11 mouse cellular contexts compared by ENCODE assay signal in genomic region chr10:77440841-77441755, GRCm38 (mm10). TPM values are rescaled to one million over a fixed set of nuclear protein-coding genes. Genes with fewer than 3 reads are reported as not detected.
DNase-seq lines count a peak whose midpoint lies in the region; ATAC-seq and TF ChIP-seq lines count a peak whose summit lies in the region.
"Had no signal": no experiment of that assay in that cellular context is flagged by ENCODE, and none has a peak within 500 bp of the region (broad histone marks: within the 10 kb centered on the region; RNA-seq: fewer than 3 reads in every experiment).

No protein-coding gene starts in this region.

- ATAC-seq in megakaryocyte, adult 5-6 weeks (ENCODE audit: poor library complexity, severe bottlenecking): no peak
- 0 out of 2 replicates have a peak, but pooled peaks have one; percentile 21 for ATAC-seq in kidney, postnatal 0 days (replicated peaks; ENCODE audit: low FRiP score, low read depth)
- ATAC-seq in stomach, embryonic 15.5 days (ENCODE audit: insufficient read depth, low FRiP score, low read depth): peak; percentile 47; the same call in 1 of the 2 replicates
- no peak for ATAC-seq in neural tube, embryonic 15.5 days (ENCODE audit: low FRiP score)

- no peaks in the 10 kb centered on the region for H3K27me3 ChIP-seq in megakaryocyte, embryonic 14.5 days (replicated peaks)
- no peaks in the 10 kb centered on the region for H3K27me3 ChIP-seq in kidney, postnatal 0 days (ENCODE audit: insufficient read depth, low read length)
- H3K27me3 ChIP-seq in stomach, embryonic 15.5 days (replicated peaks): no peaks in the 10 kb centered on the region
- no peaks in the 10 kb centered on the region for H3K27me3 ChIP-seq in neural tube, embryonic 15.5 days (replicated peaks)
- H3K27me3 ChIP-seq: hindbrain, embryonic 15.5 days had no signal

- peak; percentile 8; the same call in 1 of the 2 replicates for TF ChIP-seq CTCF in kidney, postnatal 0 days (IDR thresholded peaks at IDR 0.05; ENCODE audit: low read depth)

- peak overlapping the region; percentile 64 for H3K4me3 ChIP-seq in megakaryocyte, embryonic 14.5 days (replicated peaks)
- H3K4me3 ChIP-seq in kidney, postnatal 0 days (replicated peaks; ENCODE audit: low read depth, low read length): 0 out of 2 replicates have a peak overlapping the region, but pooled peaks have one; percentile 7
- H3K4me3 ChIP-seq in stomach, embryonic 15.5 days (replicated peaks): no peak overlapping the region
- H3K4me3 ChIP-seq in neural tube, embryonic 15.5 days (replicated peaks): no peak overlapping the region
- H3K4me3 ChIP-seq: hindbrain, embryonic 15.5 days had no signal

- no peaks in the 10 kb centered on the region for H3K36me3 ChIP-seq in megakaryocyte, embryonic 14.5 days (replicated peaks; ENCODE audit: low read length)
- no peaks in the 10 kb centered on the region for H3K36me3 ChIP-seq in kidney, postnatal 0 days (ENCODE audit: insufficient read depth, low read length)
- no peaks in the 10 kb centered on the region for H3K36me3 ChIP-seq in stomach, embryonic 15.5 days
- no peaks in the 10 kb centered on the region for H3K36me3 ChIP-seq in neural tube, embryonic 15.5 days
- H3K36me3 ChIP-seq: hindbrain, embryonic 15.5 days had no signal

- H3K4me1 ChIP-seq in megakaryocyte, embryonic 14.5 days: peaks cover 80% of the 10 kb centered on the region
- H3K4me1 ChIP-seq in kidney, postnatal 0 days (replicated peaks; ENCODE audit: insufficient read depth, low read length): 0 out of 2 replicates have a peak, but pooled peaks cover 4% of the 10 kb centered on the region
- H3K4me1 ChIP-seq in stomach, embryonic 15.5 days: peaks cover 11% of the 10 kb centered on the region
- no peaks in the 10 kb centered on the region for H3K4me1 ChIP-seq in neural tube, embryonic 15.5 days
- H3K4me1 ChIP-seq: hindbrain, embryonic 15.5 days had no signal

- H3K27ac ChIP-seq in kidney, postnatal 0 days: no peak overlapping the region
- 0 out of 2 replicates have a peak overlapping the region, but pooled peaks have one; percentile 6 for H3K27ac ChIP-seq in stomach, embryonic 15.5 days
- H3K27ac ChIP-seq in neural tube, embryonic 15.5 days (replicated peaks): no peak overlapping the region
- H3K27ac ChIP-seq: hindbrain, embryonic 15.5 days had no signal

- no peaks in the 10 kb centered on the region for H3K9me3 ChIP-seq in megakaryocyte, embryonic 14.5 days
- no peaks in the 10 kb centered on the region for H3K9me3 ChIP-seq in kidney, postnatal 0 days (replicated peaks; ENCODE audit: low read length)
- H3K9me3 ChIP-seq in stomach, embryonic 15.5 days: no peaks in the 10 kb centered on the region
- H3K9me3 ChIP-seq in neural tube, embryonic 15.5 days (replicated peaks): no peaks in the 10 kb centered on the region

- WGBS in kidney, postnatal 0 days: 22% methylated on average over 19 of the region's 19 CpGs
- 49% methylated on average over 19 of the region's 19 CpGs for WGBS in stomach, embryonic 15.5 days
- WGBS in neural tube, embryonic 15.5 days: 62% methylated on average over 19 of the region's 19 CpGs

- H3K4me2 ChIP-seq in kidney, postnatal 0 days (ENCODE audit: low read length): peak overlapping the region; percentile 41
- 0 out of 2 replicates have a peak overlapping the region, but pooled peaks have one; percentile 14 for H3K4me2 ChIP-seq in stomach, embryonic 15.5 days
- H3K4me2 ChIP-seq in neural tube, embryonic 15.5 days: no peak overlapping the region
- H3K4me2 ChIP-seq: hindbrain, embryonic 15.5 days had no signal

- H3K9ac ChIP-seq in kidney, postnatal 0 days (ENCODE audit: low read depth, low read length): no peak overlapping the region
- H3K9ac ChIP-seq in stomach, embryonic 15.5 days: no peak overlapping the region
- no peak overlapping the region for H3K9ac ChIP-seq in neural tube, embryonic 15.5 days (replicated peaks)
- H3K9ac ChIP-seq: hindbrain, embryonic 15.5 days had no signal

- peak; percentile 90 for DNase-seq in heart, adult 8-10 months (ENCODE audit: low spot score)
- DNase-seq in kidney, postnatal 0 days (ENCODE audit: low spot score): no peak
- no peak for DNase-seq in thymus, adult 18-20 months
- no peak for DNase-seq in cerebellum, adult 18-20 months
- DNase-seq: cerebellum, postnatal 14 days; right cerebral cortex, postnatal 25 days had no signal

RNA-seq across cellular contexts. Expression of gene Adarb1, which starts 23.0 kb away (rescaled TPM):
- 0.65 and 1.6 TPM in 2 replicates for polyA plus RNA-seq in megakaryocyte, embryonic 14.5 days (2012; ENCODE audit: insufficient read depth, low replicate concordance)
- 0.02 and 0.05 TPM in 2 replicates for total RNA-seq in megakaryocyte, adult 5-6 weeks (2015)
- total RNA-seq in megakaryocyte, adult 5-6 weeks (2017): 0.20 and 0.37 TPM in 2 replicates
- total RNA-seq in heart, adult 8-10 months (2022): 10 to 100 TPM; 12.4 to 17.7 (median 16.4) TPM
- polyA plus RNA-seq in kidney, postnatal 0 days (2015; fragmentation: Nextera tagmentation; extraction: Ambion mirVana): 4.6 TPM in 2 replicates
- polyA plus RNA-seq in stomach, embryonic 15.5 days (2015; fragmentation: Nextera tagmentation; extraction: Ambion mirVana): 6.3 and 7.2 TPM in 2 replicates
- 17.9 and 19.8 TPM in 2 replicates for polyA plus RNA-seq in neural tube, embryonic 15.5 days (2015; fragmentation: Nextera tagmentation; extraction: Ambion mirVana)

Comparison
In these comparisons a context has a peak if more than half of its experiments do, and no peak if none do; other contexts are left out.
1. H3K4me3 ChIP-seq: peak in megakaryocyte, embryonic 14.5 days (single experiment) and kidney, postnatal 0 days (single experiment); none in stomach, embryonic 15.5 days (single experiment) and neural tube, embryonic 15.5 days (single experiment).
2. ATAC-seq: peak in kidney, postnatal 0 days (single experiment) and stomach, embryonic 15.5 days (single experiment); none in megakaryocyte, adult 5-6 weeks (single experiment) and neural tube, embryonic 15.5 days (single experiment).